Mouse (Mus musculus): ENCODE data around the gene Tepsin. TPM values are rescaled to one million over a fixed set of nuclear protein-coding genes. Genes with fewer than 3 reads are reported as not detected.

Tepsin gene
- polyA plus RNA-seq, 1 experiment from 2014 or later: 20.1 TPM

GRCm38 (mm10) chr11:120070286-120070930, 28.1 kb downstream of the Tepsin start:
- H3K4me3 ChIP-seq (replicated peaks; ENCODE audit: low read length): no peak overlapping the region
- H3K36me3 ChIP-seq (replicated peaks; ENCODE audit: control insufficient read depth, insufficient read depth): peaks cover 86% of the 10 kb centered on the region
- H3K27ac ChIP-seq: no peak overlapping the region
- H3K4me1 ChIP-seq (replicated peaks; ENCODE audit: control insufficient read depth, insufficient read depth, low read length): 0 out of 2 replicates have a peak, but pooled peaks cover 4% of the 10 kb centered on the region
- ATAC-seq (ENCODE audit: low FRiP score) (no peak), DNase-seq (ENCODE audit: low spot score) (no peak)
- H3K9me3 ChIP-seq (ENCODE audit: control insufficient read depth, low read length): no peaks in the 10 kb centered on the region
- no peak overlapping the region for H3K4me2 ChIP-seq (replicated peaks)
- H3K9ac ChIP-seq: no peak overlapping the region
- 86% methylated on average over 27 of the region's 27 CpGs for WGBS
- no peaks in the 10 kb centered on the region for H3K27me3 ChIP-seq (ENCODE audit: control insufficient read depth, insufficient read depth, low read length)

- no peak overlapping the region for H3K27ac ChIP-seq
- H3K4me1 ChIP-seq (replicated peaks; ENCODE audit: control insufficient read depth, insufficient read depth, low read length): 0 out of 2 replicates have a peak, but pooled peaks cover 4% of the 10 kb centered on the region
- 32% methylated on average over 11 of the region's 11 CpGs for WGBS
- no peak overlapping the region for H3K4me3 ChIP-seq (replicated peaks; ENCODE audit: low read length)
- no peak for DNase-seq (ENCODE audit: low spot score)
- no peak overlapping the region for H3K9ac ChIP-seq
- no peaks in the 10 kb centered on the region for H3K27me3 ChIP-seq (ENCODE audit: control insufficient read depth, insufficient read depth, low read length)
- H3K36me3 ChIP-seq (replicated peaks; ENCODE audit: control insufficient read depth, insufficient read depth): peaks cover 91% of the 10 kb centered on the region
- no peaks in the 10 kb centered on the region for H3K9me3 ChIP-seq (ENCODE audit: control insufficient read depth, low read length)
- no peak for ATAC-seq (ENCODE audit: low FRiP score)
- H3K4me2 ChIP-seq (replicated peaks): no peak overlapping the region
Observed at GRCm38 (mm10) chr11:120069261-120069660, 29.3 kb downstream of the Tepsin start.

- no peak for ATAC-seq (ENCODE audit: low FRiP score)
- H3K9ac ChIP-seq: no peak overlapping the region
- 59% methylated on average over 17 of the region's 17 CpGs for WGBS
- no peak overlapping the region for H3K27ac ChIP-seq
- no peaks in the 10 kb centered on the region for H3K9me3 ChIP-seq (ENCODE audit: control insufficient read depth, low read length)
- no peak overlapping the region for H3K4me2 ChIP-seq (replicated peaks)
- H3K27me3 ChIP-seq (ENCODE audit: control insufficient read depth, insufficient read depth, low read length): no peaks in the 10 kb centered on the region
- H3K36me3 ChIP-seq (replicated peaks; ENCODE audit: control insufficient read depth, insufficient read depth): peaks cover 93% of the 10 kb centered on the region
- DNase-seq (ENCODE audit: low spot score): peak; percentile 29
- 0 out of 2 replicates have a peak, but pooled peaks cover 4% of the 10 kb centered on the region for H3K4me1 ChIP-seq (replicated peaks; ENCODE audit: control insufficient read depth, insufficient read depth, low read length)
- no peak overlapping the region for H3K4me3 ChIP-seq (replicated peaks; ENCODE audit: low read length)
Observed at GRCm38 (mm10) chr11:120067834-120068233, 30.7 kb downstream of the Tepsin start.

DNA sequence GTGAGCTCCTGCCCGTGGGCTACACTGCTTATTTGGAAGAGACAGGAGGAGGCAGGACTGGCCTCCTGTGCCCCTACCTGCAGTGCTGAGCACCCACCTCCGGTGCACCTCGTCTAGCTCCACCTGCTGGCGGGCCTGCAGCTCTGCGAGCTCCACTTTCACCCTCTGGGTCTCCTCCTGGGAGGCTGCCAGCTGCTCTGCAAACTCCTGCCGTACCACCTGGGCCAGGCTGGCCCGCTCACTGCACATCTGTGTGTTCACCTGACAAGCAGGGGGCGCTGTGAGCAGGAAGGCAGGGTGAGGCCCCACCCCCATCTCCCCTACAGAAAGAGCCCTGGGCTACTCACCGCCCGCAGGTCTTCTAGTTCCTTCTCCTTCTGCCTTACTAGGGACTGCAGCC, 33.2 kb downstream of the Tepsin start:
- Histone ChIP-seq H3K4me1 (replicated peaks; ENCODE audit: control insufficient read depth, insufficient read depth, low read length) (0 out of 2 replicates have a peak, but pooled peaks cover 4% of the 10 kb centered on the region), H3K4me2 (replicated peaks) (no peak overlapping the region), H3K9ac (no peak overlapping the region), H3K36me3 (replicated peaks; ENCODE audit: control insufficient read depth, insufficient read depth) (peaks cover 71% of the 10 kb centered on the region), H3K27me3 (ENCODE audit: control insufficient read depth, insufficient read depth, low read length) (no peaks in the 10 kb centered on the region), H3K9me3 (ENCODE audit: control insufficient read depth, low read length) (no peaks in the 10 kb centered on the region), H3K4me3 (replicated peaks; ENCODE audit: low read length) (no peak overlapping the region), H3K27ac (no peak overlapping the region)
- WGBS: 32% methylated on average over 10 of the region's 10 CpGs
- ATAC-seq (ENCODE audit: low FRiP score) (no peak), DNase-seq (ENCODE audit: low spot score) (peak; percentile 41)

DNA sequence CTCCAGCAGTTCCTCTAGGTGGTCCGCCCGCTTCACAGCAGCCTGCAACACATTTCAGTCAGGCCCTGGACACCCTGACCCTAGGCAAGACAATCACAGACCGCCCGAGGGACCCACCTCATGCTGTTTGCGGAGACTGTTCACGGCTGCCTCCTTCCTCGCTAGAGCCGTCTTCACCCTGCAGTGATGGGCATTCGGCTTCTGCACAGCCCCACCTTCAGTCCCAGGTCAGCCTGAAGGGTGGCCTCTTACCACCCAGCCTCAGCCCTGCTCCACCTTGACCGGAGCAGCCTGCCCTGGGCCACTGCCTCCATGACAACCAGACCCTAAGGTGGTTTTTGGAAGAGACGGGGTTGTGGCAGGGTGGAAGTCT, 33.9 kb downstream of the Tepsin start:
- H3K4me2 ChIP-seq (replicated peaks): no peak overlapping the region
- H3K9ac ChIP-seq: no peak overlapping the region
- peaks cover 64% of the 10 kb centered on the region for H3K36me3 ChIP-seq (replicated peaks; ENCODE audit: control insufficient read depth, insufficient read depth)
- DNase-seq (ENCODE audit: low spot score) (no peak), ATAC-seq (ENCODE audit: low FRiP score) (no peak)
- 0 out of 2 replicates have a peak, but pooled peaks cover 4% of the 10 kb centered on the region for H3K4me1 ChIP-seq (replicated peaks; ENCODE audit: control insufficient read depth, insufficient read depth, low read length)
- no peak overlapping the region; the same call in 1 of the 2 replicates for H3K27ac ChIP-seq
- no peaks in the 10 kb centered on the region for H3K9me3 ChIP-seq (ENCODE audit: control insufficient read depth, low read length)
- no peaks in the 10 kb centered on the region for H3K27me3 ChIP-seq (ENCODE audit: control insufficient read depth, insufficient read depth, low read length)
- H3K4me3 ChIP-seq (replicated peaks; ENCODE audit: low read length): no peak overlapping the region
- WGBS: 86% methylated on average over 11 of the region's 11 CpGs

GRCm38 (mm10) chr11:120064006-120064667, 34.4 kb downstream of the Tepsin start:
- H3K36me3 ChIP-seq (replicated peaks; ENCODE audit: control insufficient read depth, insufficient read depth): peaks cover 60% of the 10 kb centered on the region
- ATAC-seq (ENCODE audit: low FRiP score): no peak
- 83% methylated on average over 13 of the region's 13 CpGs for WGBS
- no peaks in the 10 kb centered on the region for H3K4me1 ChIP-seq (replicated peaks; ENCODE audit: control insufficient read depth, insufficient read depth, low read length)
- H3K9me3 ChIP-seq (ENCODE audit: control insufficient read depth, low read length): no peaks in the 10 kb centered on the region
- H3K27me3 ChIP-seq (ENCODE audit: control insufficient read depth, insufficient read depth, low read length): no peaks in the 10 kb centered on the region
- H3K4me2 ChIP-seq (replicated peaks): no peak overlapping the region
- no peak overlapping the region for H3K4me3 ChIP-seq (replicated peaks; ENCODE audit: low read length)
- no peak overlapping the region for H3K27ac ChIP-seq
- no peak for DNase-seq (ENCODE audit: low spot score)
- H3K9ac ChIP-seq: no peak overlapping the region

GRCm38 (mm10) chr11:120063326-120063725, 35.2 kb downstream of the Tepsin start:
- Histone ChIP-seq H3K36me3 (replicated peaks; ENCODE audit: control insufficient read depth, insufficient read depth) (peaks cover 53% of the 10 kb centered on the region), H3K27me3 (ENCODE audit: control insufficient read depth, insufficient read depth, low read length) (no peaks in the 10 kb centered on the region), H3K9ac (no peak overlapping the region), H3K4me3 (replicated peaks; ENCODE audit: low read length) (no peak overlapping the region), H3K4me2 (replicated peaks) (no peak overlapping the region), H3K27ac (no peak overlapping the region), H3K9me3 (ENCODE audit: control insufficient read depth, low read length) (no peaks in the 10 kb centered on the region), H3K4me1 (replicated peaks; ENCODE audit: control insufficient read depth, insufficient read depth, low read length) (no peaks in the 10 kb centered on the region)
- DNase-seq (ENCODE audit: low spot score) (no peak), ATAC-seq (ENCODE audit: low FRiP score) (no peak)
- 80% methylated on average over 5 of the region's 5 CpGs for WGBS

- H3K36me3 ChIP-seq (replicated peaks; ENCODE audit: control insufficient read depth, insufficient read depth): peaks cover 28% of the 10 kb centered on the region
Observed at GRCm38 (mm10) chr11:120060634-120061033, 37.9 kb downstream of the Tepsin start.

DNA sequence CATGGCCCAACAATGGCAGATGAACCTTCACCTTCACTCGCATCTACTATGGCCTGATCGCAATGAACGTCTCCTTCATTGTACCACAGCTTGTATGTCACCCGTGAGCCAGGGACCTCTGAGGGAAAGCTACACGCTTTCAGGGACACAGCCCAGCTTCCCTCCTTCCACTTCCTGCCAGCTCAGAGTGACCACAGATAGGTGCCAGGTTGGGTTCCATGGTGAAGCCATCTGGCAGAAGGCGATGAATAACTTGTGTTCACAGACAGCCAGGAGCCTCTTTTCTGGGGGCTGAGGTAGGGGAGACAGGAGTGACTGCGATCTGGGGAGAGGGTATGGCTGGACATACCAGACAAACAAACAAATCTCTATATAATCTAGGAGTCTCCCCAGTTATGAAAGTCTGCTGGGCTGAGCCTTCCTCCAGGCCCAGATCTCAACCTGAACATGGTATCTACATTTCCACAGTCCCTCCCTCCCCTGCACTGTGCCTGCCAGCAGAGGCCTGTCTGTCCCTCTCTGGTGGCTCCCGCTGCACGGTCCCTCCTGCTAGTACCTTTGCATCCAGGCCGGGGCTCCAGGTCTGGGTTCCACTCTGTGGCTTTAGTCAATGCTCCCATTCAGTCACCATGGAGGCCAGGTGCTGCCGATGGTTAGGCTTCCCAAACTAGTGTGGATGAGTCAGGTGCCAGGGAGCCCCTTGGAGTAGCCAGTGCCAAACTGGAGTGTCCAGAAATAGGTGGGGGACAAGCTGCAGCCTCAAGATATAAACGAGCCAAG, 42.4 kb downstream of the Tepsin start:
- DNase-seq (ENCODE audit: low spot score): no peak
- 82% methylated on average over 12 of the region's 12 CpGs for WGBS

More at GRCm38 (mm10) chr11:120060634-120061033, 37.9 kb downstream of the Tepsin start:
- no peaks in the 10 kb centered on the region for H3K4me1 ChIP-seq (replicated peaks; ENCODE audit: control insufficient read depth, insufficient read depth, low read length)
- H3K9ac ChIP-seq: no peak overlapping the region
- H3K9me3 ChIP-seq (ENCODE audit: control insufficient read depth, low read length): no peaks in the 10 kb centered on the region
- no peak overlapping the region for H3K4me3 ChIP-seq (replicated peaks; ENCODE audit: low read length)
- no peak overlapping the region for H3K4me2 ChIP-seq (replicated peaks)
- no peak for ATAC-seq (ENCODE audit: low FRiP score)
- no peak overlapping the region for H3K27ac ChIP-seq
- WGBS: 85% methylated on average over 8 of the region's 8 CpGs
- DNase-seq (ENCODE audit: low spot score): no peak
- H3K27me3 ChIP-seq (ENCODE audit: control insufficient read depth, insufficient read depth, low read length): no peaks in the 10 kb centered on the region

More for the DNA sequence above, 42.4 kb downstream of the Tepsin start:
- no peak overlapping the region for H3K4me2 ChIP-seq (replicated peaks)
- H3K27me3 ChIP-seq (ENCODE audit: control insufficient read depth, insufficient read depth, low read length): no peaks in the 10 kb centered on the region
- H3K27ac ChIP-seq: no peak overlapping the region
- H3K4me3 ChIP-seq (replicated peaks; ENCODE audit: low read length): no peak overlapping the region
- peaks cover 7% of the 10 kb centered on the region; the same call in 1 of the 2 replicates for H3K4me1 ChIP-seq (replicated peaks; ENCODE audit: control insufficient read depth, insufficient read depth, low read length)
- no peak overlapping the region for H3K9ac ChIP-seq
- ATAC-seq (ENCODE audit: low FRiP score): no peak
- H3K9me3 ChIP-seq (ENCODE audit: control insufficient read depth, low read length): no peaks in the 10 kb centered on the region
- H3K36me3 ChIP-seq (replicated peaks; ENCODE audit: control insufficient read depth, insufficient read depth): no peaks in the 10 kb centered on the region

All from hindbrain, embryonic 14.5 days (tissue).